Mouse (Mus musculus) left cerebral cortex, adult 11 months (tissue): Measurements from ENCODE around the gene Fap.

ENCODE experiments used
- DNase-seq: peaks from one replicate; pipeline ENCODE4 v3.0.0; 2022; ENCODE audit warnings: low spot score

Fap gene

GRCm38 (mm10) chr2:62573753-62574159 is at the start of gene Fap:
Gene Fap, minus strand, starts transcription at chr2:62574075.
- no peak for DNase-seq

- no peak for DNase-seq
Observed at GRCm38 (mm10) chr2:62623024-62623441, 49.2 kb upstream of the Fap start.

- no peak for DNase-seq
Observed at GRCm38 (mm10) chr2:62619679-62620078, 45.8 kb upstream of the Fap start.

GRCm38 (mm10) chr2:62618934-62619341 is 45.1 kb upstream of the Fap start:
- DNase-seq: no peak

- DNase-seq: no peak
Observed at GRCm38 (mm10) chr2:62613133-62613532, 39.3 kb upstream of the Fap start.

- DNase-seq: no peak
Observed at GRCm38 (mm10) chr2:62606205-62606604, 32.3 kb upstream of the Fap start.

- DNase-seq: no peak
Observed at GRCm38 (mm10) chr2:62603530-62603929, 29.7 kb upstream of the Fap start.

GRCm38 (mm10) chr2:62596586-62596985 is 22.7 kb upstream of the Fap start:
- DNase-seq: no peak

GRCm38 (mm10) chr2:62594491-62594890 is 20.6 kb upstream of the Fap start:
- no peak for DNase-seq

- no peak for DNase-seq
Observed at GRCm38 (mm10) chr2:62591555-62591954, 17.7 kb upstream of the Fap start.

GRCm38 (mm10) chr2:62589333-62589732 is 15.5 kb upstream of the Fap start:
- DNase-seq: no peak

- DNase-seq: no peak
Observed at GRCm38 (mm10) chr2:62585769-62586168, 11.9 kb upstream of the Fap start.

GRCm38 (mm10) chr2:62574962-62575361 is 1.1 kb upstream of the Fap start:
- no peak for DNase-seq

GRCm38 (mm10) chr2:62574250-62574649 is 375 bp upstream of the Fap start:
- peak; percentile 22 for DNase-seq

- DNase-seq: peak; percentile 12
Observed at GRCm38 (mm10) chr2:62573099-62573752, 649 bp downstream of the Fap start.

GRCm38 (mm10) chr2:62564687-62565086 is 9.2 kb downstream of the Fap start:
- no peak for DNase-seq

GRCm38 (mm10) chr2:62562661-62563485 is 11.0 kb downstream of the Fap start:
- DNase-seq: no peak

GRCm38 (mm10) chr2:62557417-62557816 is 16.5 kb downstream of the Fap start:
- DNase-seq: no peak

- no peak for DNase-seq
Observed at GRCm38 (mm10) chr2:62556349-62556748, 17.5 kb downstream of the Fap start.

GRCm38 (mm10) chr2:62549659-62550058 is 24.2 kb downstream of the Fap start:
- no peak for DNase-seq

- DNase-seq: no peak
Observed at GRCm38 (mm10) chr2:62549131-62549530, 24.7 kb downstream of the Fap start.

- DNase-seq: no peak
Observed at GRCm38 (mm10) chr2:62548104-62548503, 25.8 kb downstream of the Fap start.

- DNase-seq: no peak
Observed at GRCm38 (mm10) chr2:62535483-62535882, 38.4 kb downstream of the Fap start.
